ENCODE assay signal across 6 mouse cellular contexts in genomic region chr15:3877506-3877905, GRCm38 (mm10).
"Had no signal": no experiment of that assay in that cellular context is flagged by ENCODE, and none has a peak within 500 bp of the region (broad histone marks: within the 10 kb centered on the region; RNA-seq: fewer than 3 reads in every experiment).

No protein-coding gene starts in this region.

- ATAC-seq: liver, embryonic 12.5 days; midbrain, embryonic 13.5 days had no signal

- DNase-seq: kidney, postnatal 36 days; lung, embryonic 14.5 days; lung, postnatal 14 days; thymus, postnatal 14 days had no signal
